Mouse (Mus musculus): ENCODE measurements around the gene Gm37240.

The Gm37240 gene

DNA sequence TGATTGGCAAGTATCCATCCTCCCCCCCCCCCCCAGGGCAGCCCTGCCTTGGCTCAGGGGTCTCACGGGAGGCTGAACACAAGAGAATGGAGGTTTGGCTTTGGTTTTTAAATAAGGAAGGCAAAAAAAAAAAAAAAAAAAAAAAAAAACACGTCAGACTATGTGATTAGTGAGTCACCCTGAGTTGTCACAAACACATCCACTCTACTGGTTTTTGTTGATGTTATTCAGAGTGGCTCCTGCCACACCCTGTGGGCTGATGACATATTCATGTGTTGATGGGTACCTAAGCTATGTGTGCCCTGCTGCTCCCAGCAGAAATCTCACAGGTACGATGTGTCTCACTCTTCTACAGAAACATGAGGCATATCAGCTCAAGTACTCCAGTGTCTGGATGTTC is 1436.7 kb downstream of the Gm37240 start:
- DNase-seq: no peak

DNA sequence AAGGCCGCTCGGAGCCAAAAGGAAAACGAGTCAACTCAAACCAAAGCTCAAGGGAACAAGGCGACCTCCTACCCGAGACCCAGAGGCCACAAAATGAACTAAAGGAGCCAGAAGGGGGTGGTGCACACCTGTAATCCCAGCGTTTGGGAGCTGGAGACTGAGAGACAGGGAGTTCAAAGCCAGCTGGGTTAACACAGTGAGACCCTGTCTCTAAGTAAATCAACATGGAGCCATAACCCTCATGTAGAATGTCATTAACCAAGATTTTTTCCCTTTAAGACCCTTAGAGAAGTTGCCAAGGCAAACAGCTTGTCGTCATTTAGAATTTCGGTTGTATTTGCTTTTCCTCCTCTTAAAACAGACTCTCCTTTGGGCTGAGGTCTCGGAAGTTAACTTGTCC is 1438.3 kb downstream of the Gm37240 start:
- no peak for DNase-seq

DNA sequence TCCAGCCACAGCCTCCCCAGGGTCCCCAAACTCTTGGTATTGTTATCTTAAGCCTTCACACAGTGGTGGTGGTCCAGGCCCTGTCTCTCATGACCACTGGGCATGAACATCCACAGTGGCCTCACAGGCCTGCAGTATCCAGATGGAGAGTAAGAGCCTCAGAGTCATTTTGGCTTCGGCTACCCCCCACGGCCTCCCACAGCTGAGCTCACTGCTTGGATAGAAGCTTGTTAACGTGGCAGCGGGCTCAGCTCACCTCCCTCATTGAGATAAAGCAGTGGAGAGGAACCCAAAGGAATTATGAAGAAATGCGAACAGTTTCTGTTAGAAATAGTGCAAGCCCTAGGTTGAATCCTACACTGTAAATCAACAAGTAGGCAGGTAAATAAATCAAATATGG is 1439.5 kb downstream of the Gm37240 start:
- DNase-seq: no peak
